Mouse (Mus musculus) lung, postnatal 0 days (tissue): ENCODE results near the gene Cdk16.

Experiments
- CTCF ChIP-seq: IDR thresholded peaks from 2 replicates; pipeline ENCODE4 v1.5.1; 2016; ENCODE audit warnings: antibody characterized with exemption, mild to moderate bottlenecking
- EP300 ChIP-seq: IDR thresholded peaks from 2 replicates; pipeline ENCODE4 v1.6.1; 2016; ENCODE audit warnings: antibody characterized with exemption, mild to moderate bottlenecking, control low read depth

DNA sequence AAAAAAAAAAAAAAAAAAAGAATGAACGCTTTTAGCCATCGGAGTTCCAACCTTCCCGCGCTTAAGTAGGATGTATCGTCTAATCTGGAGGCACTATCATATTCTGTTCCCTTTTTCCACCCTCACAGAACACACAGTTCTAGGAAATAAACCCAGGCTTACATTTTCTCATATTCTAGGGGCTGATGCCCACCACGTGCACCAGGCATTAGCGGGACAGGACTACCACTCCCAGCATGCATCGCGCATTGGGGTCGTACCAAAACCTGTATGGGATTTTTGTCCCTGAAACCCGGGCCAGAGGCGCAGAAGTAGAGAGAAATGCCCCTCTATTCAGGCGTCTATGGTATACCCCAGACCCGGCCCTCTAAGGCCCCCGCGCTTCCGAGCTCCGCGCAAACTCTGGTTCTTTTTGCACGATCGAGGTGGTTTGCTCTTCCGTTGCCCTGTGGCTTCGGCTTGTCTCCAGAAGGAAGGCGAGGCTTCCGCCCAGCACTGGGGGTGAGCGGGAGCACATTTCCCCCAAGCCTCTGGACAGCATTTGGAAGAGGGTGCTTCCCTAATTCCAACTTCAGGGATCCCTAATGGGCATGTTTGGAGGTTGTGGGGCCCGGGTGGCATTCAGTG, 29.6 kb upstream of the Cdk16 start, which contains the start of gene Uba1:
- TF ChIP-seq CTCF: no peak
- no peak for TF ChIP-seq EP300
